ENCODE assay signal across 16 mouse cellular contexts in genomic region chr8:15318082-15318816, GRCm38 (mm10).
"Had no signal": no experiment of that assay in that cellular context is flagged by ENCODE, and none has a peak within 500 bp of the region (broad histone marks: within the 10 kb centered on the region; RNA-seq: fewer than 3 reads in every experiment).

No protein-coding gene starts in this region.

- H3K4me1 ChIP-seq: limb, embryonic 12.5 days; liver, embryonic 13.5 days; lung, embryonic 15.5 days; megakaryocyte, embryonic 14.5 days; midbrain, embryonic 15.5 days had no signal

- H3K9me3 ChIP-seq: limb, embryonic 12.5 days; liver, embryonic 13.5 days; lung, embryonic 15.5 days; midbrain, embryonic 15.5 days had no signal

- H3K4me3 ChIP-seq: limb, embryonic 12.5 days; liver, embryonic 13.5 days; lung, embryonic 15.5 days; megakaryocyte, embryonic 14.5 days; midbrain, embryonic 15.5 days had no signal

- H3K4me2 ChIP-seq: limb, embryonic 12.5 days; liver, embryonic 13.5 days; lung, embryonic 15.5 days; midbrain, embryonic 11.5 days; midbrain, embryonic 15.5 days had no signal

- H3K9ac ChIP-seq: limb, embryonic 12.5 days; liver, embryonic 13.5 days; liver, postnatal 0 days; lung, embryonic 15.5 days; midbrain, embryonic 15.5 days had no signal

- H3K27me3 ChIP-seq: limb, embryonic 12.5 days; liver, embryonic 13.5 days; lung, embryonic 15.5 days; megakaryocyte, embryonic 14.5 days; midbrain, embryonic 15.5 days had no signal

- H3K27ac ChIP-seq: limb, embryonic 12.5 days; liver, embryonic 13.5 days; lung, embryonic 15.5 days; macrophage; midbrain, embryonic 15.5 days; stomach, postnatal 0 days had no signal

- H3K36me3 ChIP-seq: limb, embryonic 12.5 days; liver, embryonic 13.5 days; lung, embryonic 15.5 days; midbrain, embryonic 15.5 days had no signal

- DNase-seq: kidney, adult 11 months; kidney, postnatal 36 days; layer of hippocampus, adult 9-11 months; layer of hippocampus, postnatal 36 days; liver; liver, embryonic 13.5 days; liver, postnatal 0 days; lung, postnatal 14 days; thymus, postnatal 4 days had no signal

- ATAC-seq: liver, postnatal 0 days; midbrain, embryonic 15.5 days had no signal
